Mouse (Mus musculus) limb, embryonic 10.5 days (tissue): ENCODE measurements around the gene Slc15a3. TPM values are rescaled to one million over a fixed set of nuclear protein-coding genes. Genes with fewer than 3 reads are reported as not detected.

ENCODE experiments used
- DNase-seq: peaks from one replicate; pipeline ENCODE4 v3.0.0-alpha.2; 2017; ENCODE audit warnings: low spot score
- H3K27ac ChIP-seq: fragments of 300-500 bp; sonication (generic); 2 replicates; pipeline ENCODE4 v1.5.1; 2016; ENCODE audit warnings: mild to moderate bottlenecking
- H3K27me3 ChIP-seq: fragments of 300-500 bp; sonication (generic); 2 replicates; pipeline ENCODE4 v1.6.1; 2016; ENCODE audit warnings: low read depth, mild to moderate bottlenecking; ENCODE audit not compliant: poor library complexity, severe bottlenecking
- H3K36me3 ChIP-seq: fragments of 300-500 bp; sonication (generic); 2 replicates; pipeline ENCODE4 v1.6.1; 2016; ENCODE audit warnings: mild to moderate bottlenecking, moderate library complexity
- H3K4me1 ChIP-seq: fragments of 300-500 bp; sonication (generic); 2 replicates; pipeline ENCODE4 v1.6.1; 2016
- H3K4me3 ChIP-seq: fragments of 300-500 bp; sonication (generic); 2 replicates; pipeline ENCODE4 v1.5.1; 2016; ENCODE audit warnings: mild to moderate bottlenecking, moderate library complexity
- H3K9me3 ChIP-seq: fragments of 300-500 bp; sonication (generic); replicated peaks from 2 replicates; pipeline ENCODE4 v1.6.1; 2016; ENCODE audit warnings: mild to moderate bottlenecking
- WGBS: fragments of 180-500 bp; shearing (Covaris S2); methylation state at CpG from one replicate; pipeline ENCODE4 v1.1.7; 2016; 5-methylcytosine and 5-hydroxymethylcytosine counted together
- polyA plus RNA-seq: library from polyadenylated mRNA; unstranded; fragments of >200 nt; fragmentation: Nextera tagmentation; extraction: Ambion mirVana; gene quantifications from 2 replicates; pipeline ENCODE4 v1.2.1, GENCODE M21; 2016

Slc15a3 gene
- polyA plus RNA-seq, 1 experiment from 2014 or later: 0.28 TPM

DNA sequence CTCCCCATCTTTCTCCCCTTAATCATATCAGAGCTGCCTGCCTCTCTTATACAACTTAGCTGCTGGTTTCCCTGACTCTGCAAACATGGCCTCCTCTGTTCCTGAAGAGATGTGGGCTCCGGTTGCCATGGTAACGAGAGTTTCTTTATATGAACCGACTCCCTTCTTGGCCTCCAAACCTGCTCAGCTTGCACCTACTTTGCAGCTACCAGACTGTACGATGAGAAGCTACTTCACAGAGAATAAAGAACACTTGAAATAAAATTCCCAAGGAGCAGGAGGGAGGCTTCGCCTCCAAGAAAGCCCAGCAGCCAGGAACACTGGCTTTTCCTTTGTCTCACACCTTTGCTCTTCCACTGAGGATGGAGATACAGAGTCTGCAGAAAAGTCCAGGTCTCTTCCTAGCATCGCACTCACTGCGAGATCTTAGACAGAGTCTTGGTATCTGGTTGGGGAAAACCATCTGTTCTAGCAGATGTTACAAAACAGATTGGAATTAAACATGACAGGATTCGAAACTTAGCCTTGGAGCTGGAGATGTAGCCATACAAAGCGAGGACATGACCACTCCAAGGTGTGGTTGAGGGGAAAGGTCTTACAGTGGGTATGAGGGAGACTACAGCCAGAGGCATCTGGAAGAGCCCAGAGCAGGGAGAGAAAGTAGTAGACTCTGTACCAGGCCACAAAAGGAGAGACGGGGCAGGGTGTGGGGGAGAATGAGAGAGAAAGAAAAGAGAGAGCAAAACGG is 29.9 kb upstream of the Slc15a3 start:
- Histone ChIP-seq H3K36me3 (no peaks in the 10 kb centered on the region), H3K4me3 (no peak overlapping the region), H3K27me3 (no peaks in the 10 kb centered on the region), H3K4me1 (no peaks in the 10 kb centered on the region), H3K9me3 (no peaks in the 10 kb centered on the region), H3K27ac (no peak overlapping the region)
- 81% methylated on average over 11 of the region's 11 CpGs for WGBS
- no peak for DNase-seq

GRCm38 (mm10) chr19:10810176-10810492 is 29.4 kb upstream of the Slc15a3 start:
- no peak for DNase-seq
- WGBS: 55% methylated on average over 4 of the region's 4 CpGs
- Histone ChIP-seq H3K4me1 (no peaks in the 10 kb centered on the region), H3K27me3 (no peaks in the 10 kb centered on the region), H3K4me3 (no peak overlapping the region), H3K36me3 (no peaks in the 10 kb centered on the region), H3K9me3 (no peaks in the 10 kb centered on the region), H3K27ac (no peak overlapping the region)

DNA sequence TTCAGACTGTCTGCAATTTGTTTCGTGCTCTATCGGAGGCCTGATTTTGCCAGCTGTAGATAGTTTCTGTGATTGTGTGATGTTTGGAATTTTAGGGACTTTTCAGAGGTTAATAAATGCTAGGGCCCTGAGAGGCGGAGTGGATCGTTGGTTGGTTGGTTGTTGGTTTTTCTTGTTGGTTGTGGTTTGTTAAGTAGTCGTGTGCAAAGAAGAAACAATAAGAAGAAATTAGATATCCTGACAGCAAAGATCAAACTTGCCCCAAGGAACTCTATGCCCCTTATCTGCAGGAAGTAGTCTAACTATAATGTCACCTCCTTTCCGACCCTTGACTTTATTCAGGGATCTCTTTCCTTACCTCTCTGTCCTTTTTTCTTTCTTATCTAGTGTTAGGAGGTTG is 28.1 kb upstream of the Slc15a3 start:
- no peaks in the 10 kb centered on the region for H3K4me1 ChIP-seq
- no peaks in the 10 kb centered on the region for H3K36me3 ChIP-seq
- no peak overlapping the region for H3K4me3 ChIP-seq
- no peaks in the 10 kb centered on the region for H3K9me3 ChIP-seq
- H3K27me3 ChIP-seq: no peaks in the 10 kb centered on the region
- H3K27ac ChIP-seq: no peak overlapping the region
- no peak for DNase-seq
- 93% methylated on average over 6 of the region's 6 CpGs for WGBS

DNA sequence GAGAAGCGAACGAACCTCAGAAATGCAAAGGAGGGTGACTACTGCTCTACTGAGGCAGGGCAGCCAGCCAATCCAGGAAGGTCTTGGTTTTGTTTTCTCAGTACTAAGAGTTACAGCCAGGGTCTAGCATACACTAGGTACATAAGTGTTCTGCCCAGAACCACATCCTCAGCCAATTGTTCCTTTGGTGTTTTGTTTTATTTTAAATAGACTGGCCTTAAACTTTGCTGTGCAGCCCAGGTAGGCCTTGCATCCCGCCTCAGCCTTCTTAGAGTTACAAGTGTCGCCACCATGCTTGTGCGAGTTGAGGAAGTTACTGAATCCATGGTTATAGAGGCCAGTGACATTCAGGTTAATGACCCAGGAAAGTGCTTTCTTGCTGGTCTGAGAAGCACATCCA is 26.5 kb upstream of the Slc15a3 start:
- 96% methylated on average over 5 of the region's 5 CpGs for WGBS

GRCm38 (mm10) chr19:10813905-10814304 is 25.6 kb upstream of the Slc15a3 start:
- Histone ChIP-seq H3K4me3 (no peak overlapping the region), H3K36me3 (no peaks in the 10 kb centered on the region), H3K9me3 (no peaks in the 10 kb centered on the region), H3K4me1 (peaks cover 14% of the 10 kb centered on the region), H3K27ac (no peak overlapping the region), H3K27me3 (no peaks in the 10 kb centered on the region)
- WGBS: 72% methylated on average over 7 of the region's 7 CpGs
- no peak for DNase-seq

More for the DNA sequence above, 26.5 kb upstream of the Slc15a3 start:
- no peak overlapping the region for H3K27ac ChIP-seq
- H3K27me3 ChIP-seq: no peaks in the 10 kb centered on the region
- H3K36me3 ChIP-seq: no peaks in the 10 kb centered on the region
- H3K9me3 ChIP-seq: no peaks in the 10 kb centered on the region
- H3K4me1 ChIP-seq: peaks cover 7% of the 10 kb centered on the region
- DNase-seq: no peak
- H3K4me3 ChIP-seq: no peak overlapping the region

DNA sequence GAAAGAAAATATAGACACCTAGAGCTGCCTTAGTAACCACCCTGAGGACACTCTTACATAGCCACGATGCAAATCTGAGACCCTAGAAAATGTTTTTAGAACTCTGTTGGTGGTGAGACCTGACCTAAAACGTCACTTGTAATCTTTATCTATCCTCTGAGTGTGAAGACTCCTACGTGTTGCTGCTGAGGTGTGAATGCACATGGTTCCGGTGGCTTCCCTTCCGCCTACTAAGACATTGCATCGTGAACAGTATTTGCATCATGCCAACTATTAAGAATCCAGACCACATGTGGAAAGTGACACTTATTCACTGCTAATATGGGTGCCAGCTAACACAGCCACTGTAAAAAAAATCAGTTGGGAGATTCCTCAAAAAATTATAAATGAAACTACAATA is 23.7 kb upstream of the Slc15a3 start:
- Histone ChIP-seq H3K4me3 (no peak overlapping the region), H3K4me1 (peaks cover 14% of the 10 kb centered on the region), H3K27ac (no peak overlapping the region), H3K36me3 (no peaks in the 10 kb centered on the region), H3K9me3 (no peaks in the 10 kb centered on the region), H3K27me3 (no peaks in the 10 kb centered on the region)
- DNase-seq: no peak
- 90% methylated on average over 6 of the region's 6 CpGs for WGBS

DNA sequence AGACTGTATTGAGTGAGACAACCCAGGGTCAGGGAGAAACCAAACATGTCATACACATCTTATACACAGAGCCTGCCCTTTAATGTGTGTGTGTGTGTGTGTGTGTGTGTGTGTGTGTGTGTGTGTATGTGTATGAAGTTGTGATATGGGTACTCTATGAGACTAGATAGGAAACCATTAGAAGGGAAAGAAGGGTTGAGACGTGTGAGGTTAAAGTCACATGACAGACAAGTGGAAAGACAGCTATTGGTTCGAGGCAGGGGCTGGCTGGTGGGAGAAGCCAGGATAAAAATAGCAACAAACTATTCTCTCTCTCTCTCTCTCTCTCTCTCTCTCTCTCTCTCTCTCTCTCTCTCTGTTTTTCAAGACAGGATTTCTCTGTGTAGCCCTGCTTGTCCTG is 23.1 kb upstream of the Slc15a3 start:
- Histone ChIP-seq H3K27me3 (no peaks in the 10 kb centered on the region), H3K4me1 (peaks cover 14% of the 10 kb centered on the region)
- WGBS: 62% methylated on average over 2 of the region's 2 CpGs

DNA sequence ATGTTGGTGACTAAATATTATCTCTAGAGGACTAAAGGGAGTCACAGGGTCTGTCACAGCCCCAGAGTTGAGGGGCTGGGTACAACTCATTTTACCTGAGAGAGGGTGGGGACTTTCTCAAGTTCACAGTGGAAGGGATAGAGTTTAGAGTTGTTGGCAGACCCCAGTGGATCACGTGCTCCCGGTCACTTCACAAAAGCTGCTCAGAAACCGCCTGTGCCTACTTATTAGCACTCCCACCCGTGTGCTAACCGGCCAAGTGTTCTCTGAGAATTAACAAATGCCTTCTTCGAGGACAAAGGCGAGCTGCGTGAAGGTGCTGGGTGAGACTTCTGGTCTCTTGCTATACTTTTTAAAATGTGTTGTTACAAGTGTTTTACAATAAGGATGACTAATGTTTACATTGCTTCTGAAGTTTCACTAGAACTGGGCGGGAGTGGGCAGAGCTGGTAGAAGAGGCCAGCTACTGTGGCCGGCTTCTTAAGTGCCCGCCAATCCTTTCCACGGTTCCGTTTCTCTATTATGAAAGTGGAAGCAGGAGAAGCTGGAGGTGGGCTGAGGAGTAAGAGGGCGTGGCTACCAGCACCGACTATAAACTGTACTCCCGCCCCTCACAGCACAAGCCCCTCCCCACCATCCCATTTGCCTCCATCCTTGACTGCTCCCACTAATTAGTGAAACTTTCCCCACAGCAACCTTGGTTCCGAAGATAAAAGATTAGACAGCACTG is 21.1 kb upstream of the Slc15a3 start:
- Histone ChIP-seq H3K4me1 (peaks cover 14% of the 10 kb centered on the region), H3K9me3 (no peaks in the 10 kb centered on the region), H3K27me3 (no peaks in the 10 kb centered on the region), H3K4me3 (peak overlapping the region; percentile 22; the same call in 1 of the 2 replicates), H3K36me3 (no peaks in the 10 kb centered on the region), H3K27ac (peak overlapping the region; percentile 50)
- peak; percentile 34 for DNase-seq
- 41% methylated on average over 17 of the region's 17 CpGs for WGBS

More for the DNA sequence above, 23.1 kb upstream of the Slc15a3 start:
- Histone ChIP-seq H3K36me3 (no peaks in the 10 kb centered on the region), H3K9me3 (no peaks in the 10 kb centered on the region), H3K27ac (no peak overlapping the region), H3K4me3 (no peak overlapping the region)
- DNase-seq: no peak

GRCm38 (mm10) chr19:10821319-10821718 is 18.2 kb upstream of the Slc15a3 start:
- DNase-seq: no peak
- Histone ChIP-seq H3K27me3 (no peaks in the 10 kb centered on the region), H3K4me1 (peaks cover 14% of the 10 kb centered on the region), H3K9me3 (no peaks in the 10 kb centered on the region), H3K4me3 (no peak overlapping the region), H3K27ac (no peak overlapping the region), H3K36me3 (no peaks in the 10 kb centered on the region)
- WGBS: 66% methylated on average over 7 of the region's 7 CpGs

DNA sequence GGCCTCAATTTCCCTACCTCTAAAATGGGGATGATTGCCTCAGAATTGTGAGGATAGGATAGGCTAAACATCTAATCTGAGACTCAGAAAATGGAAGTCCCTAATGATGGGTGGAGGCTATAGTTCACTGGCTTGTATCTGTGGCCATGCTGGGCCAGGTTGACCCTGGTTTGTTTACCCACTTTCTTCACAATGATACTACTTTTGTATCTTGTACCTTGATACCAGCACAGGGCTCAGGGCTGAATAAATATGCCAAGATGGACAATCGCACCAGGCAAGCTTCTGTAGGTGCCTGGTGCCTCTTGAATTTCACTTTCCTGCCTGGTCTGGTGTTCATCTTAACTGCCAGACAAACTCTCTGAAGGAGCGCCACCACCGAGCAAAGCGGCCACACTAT is 17.0 kb upstream of the Slc15a3 start:
- 94% methylated on average over 4 of the region's 4 CpGs for WGBS
- Histone ChIP-seq H3K27me3 (no peaks in the 10 kb centered on the region), H3K4me3 (no peak overlapping the region), H3K36me3 (no peaks in the 10 kb centered on the region), H3K4me1 (peaks cover 12% of the 10 kb centered on the region), H3K9me3 (no peaks in the 10 kb centered on the region), H3K27ac (no peak overlapping the region)
- no peak for DNase-seq

- Histone ChIP-seq H3K4me1 (no peaks in the 10 kb centered on the region), H3K9me3 (no peaks in the 10 kb centered on the region), H3K27me3 (no peaks in the 10 kb centered on the region), H3K27ac (no peak overlapping the region), H3K4me3 (no peak overlapping the region), H3K36me3 (no peaks in the 10 kb centered on the region)
- WGBS: 90% methylated on average over 7 of the region's 7 CpGs
- DNase-seq: no peak
These were observed 15.5 kb upstream of the Slc15a3 start for GRCm38 (mm10) chr19:10824061-10824460.

GRCm38 (mm10) chr19:10828321-10828720 is 11.2 kb upstream of the Slc15a3 start:
- Histone ChIP-seq H3K4me3 (no peak overlapping the region), H3K36me3 (no peaks in the 10 kb centered on the region), H3K27ac (no peak overlapping the region), H3K4me1 (no peaks in the 10 kb centered on the region), H3K27me3 (no peaks in the 10 kb centered on the region), H3K9me3 (no peaks in the 10 kb centered on the region)
- WGBS: 88% methylated on average over 5 of the region's 5 CpGs
- DNase-seq: no peak

GRCm38 (mm10) chr19:10829436-10830175 is 9.9 kb upstream of the Slc15a3 start, which contains the start of gene Cd6:
Cd6 (minus strand) TSS chr19:10830058.
- WGBS: 87% methylated on average over 16 of the region's 16 CpGs
- H3K9me3 ChIP-seq: no peaks in the 10 kb centered on the region
- H3K36me3 ChIP-seq: no peaks in the 10 kb centered on the region
- H3K27me3 ChIP-seq: no peaks in the 10 kb centered on the region
- H3K4me3 ChIP-seq: no peak within 1 kb of the TSS
- H3K27ac ChIP-seq: no peak within 1 kb of the TSS
- H3K4me1 ChIP-seq: no peaks in the 10 kb centered on the region
- DNase-seq: no peak
